Mouse (Mus musculus) right cerebral cortex, postnatal 25 days (tissue): ENCODE data around the gene Cks1b.
"Not testable (repeated sequence)": the region's sequence is repeated elsewhere in the genome, so short reads cannot be mapped to it uniquely, and the experiment has no call there.

Experiments
- DNase-seq: peaks from one replicate; pipeline ENCODE4 v3.0.0; 2022

Cks1b gene

GRCm38 (mm10) chr3:89418170-89418860 lies at the start of gene Cks1b, which contains the start of gene Shc1:
Gene Cks1b (minus strand): TSS chr3:89418383.
Gene Shc1 (plus strand): TSS chr3:89418443.
- peak; percentile 91 for DNase-seq

GRCm38 (mm10) chr3:89458965-89459807 lies 41.0 kb upstream of the Cks1b start:
- peak; percentile 89 for DNase-seq

GRCm38 (mm10) chr3:89458372-89458964 lies 40.3 kb upstream of the Cks1b start:
- DNase-seq: no peak

- no peak for DNase-seq
These were observed 38.8 kb upstream of the Cks1b start for GRCm38 (mm10) chr3:89456726-89457665.

GRCm38 (mm10) chr3:89455786-89456285 lies 37.7 kb upstream of the Cks1b start:
- DNase-seq: no peak

- no peak for DNase-seq
These were observed 36.4 kb upstream of the Cks1b start, which contains the start of gene Pmvk for GRCm38 (mm10) chr3:89454401-89455177. Gene Pmvk (plus strand): TSS chr3:89454541.

- no peak for DNase-seq
These were observed 33.7 kb upstream of the Cks1b start for GRCm38 (mm10) chr3:89451916-89452315.

- peak; percentile 51 for DNase-seq
These were observed 31.4 kb upstream of the Cks1b start for GRCm38 (mm10) chr3:89449541-89449940.

GRCm38 (mm10) chr3:89448720-89449537 lies 30.7 kb upstream of the Cks1b start:
- DNase-seq: no peak

GRCm38 (mm10) chr3:89440691-89441090 lies 22.5 kb upstream of the Cks1b start:
- no peak for DNase-seq

- peak; percentile 26 for DNase-seq
These were observed 19.1 kb upstream of the Cks1b start for GRCm38 (mm10) chr3:89437269-89437668.

- DNase-seq: no peak
These were observed 18.3 kb upstream of the Cks1b start, which contains the start of gene Pbxip1 for GRCm38 (mm10) chr3:89436176-89437113. Gene Pbxip1 (plus strand): TSS chr3:89436706.

- DNase-seq: no peak
These were observed 16.9 kb upstream of the Cks1b start for GRCm38 (mm10) chr3:89435041-89435440.

- DNase-seq: no peak
These were observed 16.3 kb upstream of the Cks1b start for GRCm38 (mm10) chr3:89434532-89434931.

- DNase-seq: no peak
These were observed 14.4 kb upstream of the Cks1b start for GRCm38 (mm10) chr3:89432606-89433005.

GRCm38 (mm10) chr3:89430171-89431159 lies 12.3 kb upstream of the Cks1b start, which contains the start of gene Pygo2:
Gene Pygo2 (plus strand): TSS chr3:89430214.
- peak; percentile 98 for DNase-seq

GRCm38 (mm10) chr3:89429021-89429420 lies 10.8 kb upstream of the Cks1b start:
- not testable (repeated sequence) for DNase-seq

- no peak for DNase-seq
These were observed 7.7 kb upstream of the Cks1b start for GRCm38 (mm10) chr3:89425876-89426275.
